Mouse (Mus musculus): Measurements from ENCODE around the gene Kcnq1.

- TF ChIP-seq CTCF (conservative IDR thresholded peaks at IDR 0.05; ENCODE audit: low read length) (no peak), NANOG (IDR thresholded peaks at IDR 0.05; ENCODE audit: borderline replicate concordance, low read length) (no peak), POU5F1 (IDR thresholded peaks at IDR 0.05; ENCODE audit: borderline replicate concordance, low read length) (no peak)
Observed at GRCm38 (mm10) chr7:143139932-143140331, 33.8 kb downstream of the Kcnq1 start.
